Mouse (Mus musculus) CH12.LX (cell line): ENCODE results near the gene Gm43552. TPM values are rescaled to one million over a fixed set of nuclear protein-coding genes. Genes with fewer than 3 reads are reported as not detected.

Experiments
- DNase-seq: peaks from one replicate; pipeline ENCODE4 v3.0.0-alpha.2; 2013; ENCODE audit errors: extremely low read depth
- H3K27ac ChIP-seq: 2 replicates; pipeline ENCODE4 v1.5.1; 2012; ENCODE audit warnings: low read depth, mild to moderate bottlenecking, control low read depth, moderate library complexity; ENCODE audit not compliant: insufficient read depth
- H3K27me3 ChIP-seq: replicated peaks from 2 replicates; pipeline ENCODE3; 2012; ENCODE audit warnings: inconsistent platforms
- H3K36me3 ChIP-seq, 2 experiments: replicated peaks in 1 of 2; 2 replicates each; pipeline versions ENCODE3 to v1.6.1; 2012; ENCODE audit warnings: inconsistent platforms in 1 of 2, low read length in 1 of 2, mild to moderate bottlenecking in 1 of 2, mixed read lengths in 1 of 2, moderate library complexity in 1 of 2; ENCODE audit not compliant: control insufficient read depth in 1 of 2, insufficient read depth in 1 of 2
- H3K4me1 ChIP-seq, 2 experiments: 2 replicates each; pipeline ENCODE4 v1.6.1; 2012; ENCODE audit warnings: inconsistent platforms in 1 of 2, moderate library complexity in 1 of 2; ENCODE audit not compliant: insufficient read depth in 2 of 2, control insufficient read depth in 1 of 2
- H3K4me2 ChIP-seq: 2 replicates; pipeline ENCODE4 v1.6.1; 2012; ENCODE audit warnings: low read depth, mild to moderate bottlenecking, control low read depth; ENCODE audit not compliant: poor library complexity, insufficient read depth, severe bottlenecking
- H3K4me3 ChIP-seq, 3 experiments: fragments of 150-350 bp in 1 of 3; sonication (generic) in 1 of 3; replicated peaks in 1 of 3; 2 replicates each; pipeline versions ENCODE3 to v1.5.1; 2011 to 2012; ENCODE audit warnings: low read depth in 2 of 3, low read length in 2 of 3, mild to moderate bottlenecking in 2 of 3, moderate library complexity in 2 of 3, control low read depth in 1 of 3, improper control_type of control experiment in 1 of 3, inconsistent platforms in 1 of 3, mixed read lengths in 1 of 3; ENCODE audit not compliant: poor library complexity in 1 of 3
- H3K79me2 ChIP-seq: replicated peaks from 2 replicates; pipeline ENCODE4 v1.6.1; 2012; ENCODE audit warnings: mild to moderate bottlenecking, moderate library complexity; ENCODE audit not compliant: control insufficient read depth, poor library complexity, insufficient read depth, severe bottlenecking; ENCODE audit errors: extremely low read depth
- H3K9ac ChIP-seq: 2 replicates; pipeline ENCODE4 v1.6.1; 2012; ENCODE audit warnings: low read depth, mild to moderate bottlenecking, control low read depth, moderate library complexity; ENCODE audit not compliant: insufficient read depth
- H3K9me3 ChIP-seq: replicated peaks from 2 replicates; pipeline ENCODE3; 2012; ENCODE audit warnings: low read length, inconsistent platforms, mixed read lengths
- BHLHE40 ChIP-seq: IDR thresholded peaks from 2 replicates; pipeline ENCODE4 v1.6.1; 2011; ENCODE audit warnings: mild to moderate bottlenecking, low read depth, low read length, improper control_type of control experiment
- CTCF ChIP-seq, 2 experiments: IDR thresholded peaks in 1 of 2; conservative IDR thresholded peaks in 1 of 2; 2 replicates each; pipeline ENCODE4 v1.5.1; 2011 to 2012; ENCODE audit warnings: low read depth in 2 of 2, low read length in 2 of 2, improper control_type of control experiment in 1 of 2, inconsistent platforms in 1 of 2, mild to moderate bottlenecking in 1 of 2, moderate library complexity in 1 of 2
- E2F4 ChIP-seq: IDR thresholded peaks from 2 replicates; pipeline ENCODE4 v1.6.1; 2011; ENCODE audit warnings: low read depth, low read length, improper control_type of control experiment; ENCODE audit not compliant: insufficient replicate concordance
- ELF1 ChIP-seq: IDR thresholded peaks from 2 replicates; pipeline ENCODE4 v1.6.1; 2014; ENCODE audit warnings: low read depth, mild to moderate bottlenecking, inconsistent platforms, low read length, improper control_type of control experiment
- EP300 ChIP-seq: IDR thresholded peaks from 2 replicates; pipeline ENCODE4 v1.6.1; 2011; ENCODE audit warnings: low read length, improper control_type of control experiment
- HCFC1 ChIP-seq: IDR thresholded peaks from 2 replicates; pipeline ENCODE4 v1.6.1; 2012; ENCODE audit warnings: low read depth, mild to moderate bottlenecking, inconsistent platforms, low read length, improper control_type of control experiment
- JUN ChIP-seq: IDR thresholded peaks from 2 replicates; pipeline ENCODE4 v1.6.1; 2011; ENCODE audit warnings: low read depth, mild to moderate bottlenecking, low read length, improper control_type of control experiment, moderate library complexity; ENCODE audit not compliant: insufficient read depth
- KAT2A ChIP-seq: IDR thresholded peaks from 2 replicates; pipeline ENCODE4 v1.6.1; 2012; ENCODE audit warnings: low read length, improper control_type of control experiment, inconsistent platforms; ENCODE audit not compliant: insufficient replicate concordance
- MAFK ChIP-seq: IDR thresholded peaks from 2 replicates; pipeline ENCODE4 v1.6.1; 2011; ENCODE audit warnings: low read length, improper control_type of control experiment; ENCODE audit not compliant: insufficient replicate concordance
- MAX ChIP-seq: IDR thresholded peaks from 2 replicates; pipeline ENCODE4 v1.6.1; 2011; ENCODE audit warnings: low read length, improper control_type of control experiment
- MAZ ChIP-seq: IDR thresholded peaks from 2 replicates; pipeline ENCODE4 v1.6.1; 2012; ENCODE audit warnings: low read depth, mild to moderate bottlenecking, inconsistent platforms, low read length, improper control_type of control experiment, moderate library complexity
- MEF2A ChIP-seq: IDR thresholded peaks from 2 replicates; pipeline ENCODE4 v1.6.1; 2014; ENCODE audit warnings: low read depth, mild to moderate bottlenecking, inconsistent platforms, low read length, improper control_type of control experiment, borderline replicate concordance
- MXI1 ChIP-seq: IDR thresholded peaks from 2 replicates; pipeline ENCODE4 v1.6.1; 2011; ENCODE audit warnings: mild to moderate bottlenecking, low read depth, low read length, improper control_type of control experiment
- NELFE ChIP-seq: IDR thresholded peaks from 2 replicates; pipeline ENCODE4 v1.6.1; 2011; ENCODE audit warnings: low read depth, low read length, improper control_type of control experiment
- NRF1 ChIP-seq: IDR thresholded peaks from 2 replicates; pipeline ENCODE4 v1.6.1; 2014; ENCODE audit warnings: low read depth, mild to moderate bottlenecking, inconsistent platforms, low read length, improper control_type of control experiment, moderate library complexity
- PAX5 ChIP-seq: IDR thresholded peaks from 2 replicates; pipeline ENCODE4 v1.6.1; 2012; ENCODE audit warnings: low read length, inconsistent platforms, mixed read lengths
- SIN3A ChIP-seq: IDR thresholded peaks from 2 replicates; pipeline ENCODE4 v1.6.1; 2012; ENCODE audit warnings: low read length, improper control_type of control experiment, inconsistent platforms
- SMC3 ChIP-seq: IDR thresholded peaks from 2 replicates; pipeline ENCODE4 v1.6.1; 2011; ENCODE audit warnings: low read depth, low read length, improper control_type of control experiment
- ZMIZ1 ChIP-seq: IDR thresholded peaks from 2 replicates; pipeline ENCODE4 v1.6.1; 2012; ENCODE audit warnings: low read depth, mild to moderate bottlenecking, inconsistent platforms, low read length, improper control_type of control experiment
- dilution Hi-C: fragments of 300-500 bp; cut with MboI; formaldehyde crosslinking; loops from 2 replicates; pipeline ENCODE4 v1.14.3; 2020; ENCODE audit warnings: low sequenced_read_pairs; ENCODE audit not compliant: extremely low pct_unique_long_range_greater_than_20kb, extremely low pct_ligation_motif_present
- in situ Hi-C: fragments of 300-500 bp; cut with MboI; formaldehyde crosslinking; loops from 3 replicates; pipeline ENCODE4 v1.14.3; 2019; ENCODE audit warnings: low sequenced_read_pairs, low pct_ligation_motif_present, low pct_unique_long_range_greater_than_20kb, mixed read lengths
- polyA plus RNA-seq: library from polyadenylated mRNA; unstranded; fragments of >175 nt; gene quantifications from 2 replicates; pipeline ENCODE4 v1.2.1, GENCODE M21; 2012; ENCODE audit warnings: low read depth; ENCODE audit not compliant: insufficient read length
- total RNA-seq, 2 experiments: library from RNA; depleted of rRNA; stranded (reverse); fragments of 300-350 nt in 1 of 2; fragments of >200 nt in 1 of 2; gene quantifications; 2 replicates each; pipeline ENCODE4 v1.2.3; 2012 to 2014

Gm43552 gene
- total and polyA plus RNA-seq, 3 experiments = 2.1 TPM; not detected in 2

GRCm38 (mm10) chr5:65422803-65423202, 69.8 kb downstream of the Gm43552 start:
- Histone ChIP-seq H3K4me2 (no peak overlapping the region), H3K4me1 (peaks cover 0 to 18% of the 10 kb centered on the region in 2 experiments; a peak in 2 of 4 replicates), H3K36me3 (peaks cover 12 to 62% of the 10 kb centered on the region in 2 experiments), H3K9me3 (no peaks in the 10 kb centered on the region), H3K79me2 (no peaks in the 10 kb centered on the region), H3K9ac (no peak overlapping the region), H3K27me3 (no peaks in the 10 kb centered on the region), H3K27ac (no peak overlapping the region), H3K4me3 (no peak overlapping the region)
- no peak for DNase-seq
- dilution Hi-C loops = no loop called here
- in situ Hi-C loops = no loop called here
- TF ChIP-seq ELF1 (no peak), JUN (no peak), KAT2A (no peak), MXI1 (no peak), SIN3A (no peak), BHLHE40 (no peak), SMC3 (no peak), E2F4 (no peak), EP300 (no peak), CTCF (conservative IDR thresholded peaks at IDR 0.05 in 1 of 2, IDR thresholded peaks at IDR 0.05 in 1 of 2; ENCODE audit: low read depth in 2 of 2, low read length in 2 of 2) (no peak), NELFE (no peak), MEF2A (no peak), NRF1 (no peak), MAX (no peak), HCFC1 (no peak), MAZ (no peak)

GRCm38 (mm10) chr5:65420822-65421221, 71.8 kb downstream of the Gm43552 start:
- H3K79me2 ChIP-seq = no peaks in the 10 kb centered on the region
- peaks cover 0 to 18% of the 10 kb centered on the region in 2 experiments; a peak in 2 of 4 replicates for H3K4me1 ChIP-seq
- dilution Hi-C loops (no loop called here), in situ Hi-C loops (no loop called here)
- no peak overlapping the region for H3K9ac ChIP-seq
- H3K27ac ChIP-seq = no peak overlapping the region
- H3K36me3 ChIP-seq = peaks cover 25 to 71% of the 10 kb centered on the region in 2 experiments
- no peak for DNase-seq
- no peak overlapping the region for H3K4me2 ChIP-seq
- no peak overlapping the region for H3K4me3 ChIP-seq
- H3K9me3 ChIP-seq = no peaks in the 10 kb centered on the region
- TF ChIP-seq MAX = no peak
- TF ChIP-seq ZMIZ1 = no peak
- TF ChIP-seq PAX5 = no peak
- no peak for TF ChIP-seq MAFK
- TF ChIP-seq, all 38 proteins: peak for 0
- no peaks in the 10 kb centered on the region for H3K27me3 ChIP-seq
